In the genomic region with DNA sequence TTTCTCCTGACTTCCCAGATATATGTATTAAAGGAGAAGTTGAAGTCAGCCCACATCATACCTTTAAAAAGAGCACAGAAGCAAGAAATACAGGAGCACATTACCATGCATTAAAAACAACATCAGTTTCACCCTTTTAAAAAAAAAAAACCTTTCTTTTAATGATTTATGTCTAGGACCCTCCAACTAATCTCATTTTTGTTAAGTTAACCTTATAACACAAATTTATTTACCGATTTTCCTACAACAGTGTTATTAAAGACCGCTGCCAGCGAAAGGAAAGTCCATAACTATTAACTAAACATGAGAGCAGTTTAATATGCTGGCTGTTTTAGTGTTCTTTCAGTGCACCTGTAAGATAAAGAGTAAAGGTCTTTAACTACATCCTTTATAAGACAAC, we compare ENCODE assay signal across 26 mouse cellular contexts. TPM values are rescaled to one million over a fixed set of nuclear protein-coding genes. Genes with fewer than 3 reads are reported as not detected.
DNase-seq lines count a peak whose midpoint lies in the region; ATAC-seq and TF ChIP-seq lines count a peak whose summit lies in the region.
"Had no signal": no experiment of that assay in that cellular context is flagged by ENCODE, and none has a peak within 500 bp of the region (broad histone marks: within the 10 kb centered on the region; RNA-seq: fewer than 3 reads in every experiment).

No protein-coding gene starts in this region.

- peak overlapping the region; percentile 98 for H3K9ac ChIP-seq in heart, embryonic 13.5 days
- H3K9ac ChIP-seq in heart, adult 2 months (ENCODE audit: low read depth, low read length): no peak overlapping the region
- no peak overlapping the region for H3K9ac ChIP-seq in midbrain, embryonic 14.5 days (replicated peaks; ENCODE audit: low read length)
- no peak overlapping the region for H3K9ac ChIP-seq in midbrain, postnatal 0 days (replicated peaks; ENCODE audit: low read length, poor library complexity, severe bottlenecking)
- H3K9ac ChIP-seq in limb, embryonic 11.5 days (ENCODE audit: low read length): no peak overlapping the region
- H3K9ac ChIP-seq: forebrain, embryonic 12.5 days; hindbrain, embryonic 12.5 days; liver, embryonic 12.5 days; midbrain, embryonic 12.5 days; neural tube, embryonic 15.5 days; stomach, embryonic 15.5 days had no signal

- H3K9me3 ChIP-seq in heart, embryonic 13.5 days: no peaks in the 10 kb centered on the region
- H3K9me3 ChIP-seq in midbrain, embryonic 14.5 days (ENCODE audit: control insufficient read depth, low read length): no peaks in the 10 kb centered on the region
- no peaks in the 10 kb centered on the region for H3K9me3 ChIP-seq in midbrain, postnatal 0 days (ENCODE audit: low read length)
- H3K9me3 ChIP-seq in limb, embryonic 11.5 days (ENCODE audit: control insufficient read depth, low read length): no peaks in the 10 kb centered on the region
- H3K9me3 ChIP-seq: forebrain, embryonic 12.5 days; hindbrain, embryonic 12.5 days; liver, embryonic 12.5 days; midbrain, embryonic 12.5 days; neural tube, embryonic 15.5 days; stomach, embryonic 15.5 days had no signal

- WGBS in heart, embryonic 13.5 days: 37% methylated on average over 3 of the region's 3 CpGs
- WGBS in heart, adult 2 months: 51% methylated on average over 3 of the region's 3 CpGs
- 11% methylated on average over 3 of the region's 3 CpGs for WGBS in midbrain, embryonic 14.5 days
- 18% methylated on average over 3 of the region's 3 CpGs for WGBS in midbrain, postnatal 0 days
- WGBS in limb, embryonic 11.5 days: 4% methylated on average over 3 of the region's 3 CpGs

- peaks cover 8% of the 10 kb centered on the region for H3K4me1 ChIP-seq in heart, embryonic 13.5 days
- H3K4me1 ChIP-seq in heart, adult 2 months (ENCODE audit: control insufficient read depth, insufficient read depth, low read length): no peaks in the 10 kb centered on the region
- H3K4me1 ChIP-seq in midbrain, embryonic 14.5 days (ENCODE audit: control insufficient read depth, insufficient read depth, low read length): peaks cover 10% of the 10 kb centered on the region; the same call in 1 of the 2 replicates
- H3K4me1 ChIP-seq in midbrain, postnatal 0 days (ENCODE audit: insufficient read depth, low read length): peaks cover 4% of the 10 kb centered on the region; the same call in 1 of the 2 replicates
- H3K4me1 ChIP-seq in limb, embryonic 11.5 days (ENCODE audit: control insufficient read depth, insufficient read depth, low read length): peaks cover 10% of the 10 kb centered on the region

- no peak for ATAC-seq in heart, embryonic 13.5 days (ENCODE audit: extremely low read depth, insufficient number of reproducible peaks, low FRiP score, low TSS enrichment)
- ATAC-seq in midbrain, embryonic 14.5 days (ENCODE audit: low FRiP score, low TSS enrichment): no peak
- no peak for ATAC-seq in midbrain, postnatal 0 days (ENCODE audit: low FRiP score)
- ATAC-seq in limb, embryonic 11.5 days (ENCODE audit: insufficient number of reproducible peaks, low FRiP score, low TSS enrichment, low read depth): no peak
- ATAC-seq: liver, embryonic 12.5 days had no signal

- peaks cover 11% of the 10 kb centered on the region for H3K36me3 ChIP-seq in heart, embryonic 13.5 days
- H3K36me3 ChIP-seq in heart, adult 2 months (ENCODE audit: control insufficient read depth, insufficient read depth, low read length): no peaks in the 10 kb centered on the region; the same call in 1 of the 2 replicates
- H3K36me3 ChIP-seq in midbrain, embryonic 14.5 days (ENCODE audit: control insufficient read depth, insufficient read depth, low read length): no peaks in the 10 kb centered on the region
- no peaks in the 10 kb centered on the region for H3K36me3 ChIP-seq in midbrain, postnatal 0 days (ENCODE audit: insufficient read depth, low read length)
- no peaks in the 10 kb centered on the region for H3K36me3 ChIP-seq in limb, embryonic 11.5 days (ENCODE audit: control insufficient read depth, insufficient read depth, low read length)
- H3K36me3 ChIP-seq: forebrain, embryonic 12.5 days; hindbrain, embryonic 12.5 days; liver, embryonic 12.5 days; midbrain, embryonic 12.5 days; neural tube, embryonic 15.5 days; stomach, embryonic 15.5 days had no signal

- TF ChIP-seq POLR2A in heart, adult 2 months (IDR thresholded peaks at IDR 0.05; ENCODE audit: insufficient read depth, low read depth, low read length): no peak

- no peak for TF ChIP-seq EP300 in heart, adult 2 months (IDR thresholded peaks at IDR 0.05; ENCODE audit: insufficient read depth, low read depth, low read length)

- peaks cover 41% of the 10 kb centered on the region for H3K27me3 ChIP-seq in heart, embryonic 13.5 days (replicated peaks)
- H3K27me3 ChIP-seq in heart, adult 2 months (ENCODE audit: control insufficient read depth, insufficient read depth, low read length): peaks cover 18% of the 10 kb centered on the region
- peaks cover 73% of the 10 kb centered on the region for H3K27me3 ChIP-seq in midbrain, embryonic 14.5 days (ENCODE audit: control insufficient read depth, insufficient read depth, low read length)
- peaks cover 59% of the 10 kb centered on the region for H3K27me3 ChIP-seq in midbrain, postnatal 0 days (ENCODE audit: insufficient read depth, low read length)
- peaks cover 11% of the 10 kb centered on the region for H3K27me3 ChIP-seq in limb, embryonic 11.5 days (ENCODE audit: control insufficient read depth, insufficient read depth, low read length)

- no peak overlapping the region for H3K27ac ChIP-seq in heart, embryonic 13.5 days (replicated peaks)
- no peak overlapping the region for H3K27ac ChIP-seq in heart, adult 2 months
- no peak overlapping the region for H3K27ac ChIP-seq in midbrain, embryonic 14.5 days (replicated peaks; ENCODE audit: low read depth, low read length)
- H3K27ac ChIP-seq in midbrain, postnatal 0 days (ENCODE audit: low read depth, low read length): no peak overlapping the region
- H3K27ac ChIP-seq in limb, embryonic 11.5 days (replicated peaks; ENCODE audit: low read depth, low read length): peak overlapping the region; percentile 18; the same call in 1 of the 2 replicates
- H3K27ac ChIP-seq: forebrain, embryonic 12.5 days; hindbrain, embryonic 12.5 days; kidney, postnatal 0 days; liver, embryonic 12.5 days; macrophage; midbrain, embryonic 12.5 days; neural tube, embryonic 15.5 days; stomach, embryonic 15.5 days had no signal

- no peak for TF ChIP-seq CTCF in heart, adult 2 months (IDR thresholded peaks at IDR 0.05)
- no peak for TF ChIP-seq CTCF in midbrain, postnatal 0 days (IDR thresholded peaks at IDR 0.05)

- no peaks in the 10 kb centered on the region for H3K79me2 ChIP-seq in heart, adult 2 months (replicated peaks; ENCODE audit: control insufficient read depth, insufficient read depth, low read length)

- no peak for DNase-seq in heart, adult 2 months
- peak; percentile 34 for DNase-seq in midbrain, embryonic 14.5 days
- no peak for DNase-seq in midbrain, postnatal 0 days (ENCODE audit: low spot score)
- no peak for DNase-seq in limb, embryonic 11.5 days (ENCODE audit: low spot score)
- no peak for DNase-seq in layer of hippocampus, postnatal 14 days (ENCODE audit: low spot score in 2 of 2)
- no peak for DNase-seq in gastrocnemius, postnatal 4 days (ENCODE audit: low spot score in 2 of 2)
- DNase-seq: B cell, adult 2 months; cerebellum, adult 2 months; cerebellum, postnatal 36 days; heart, adult 18-20 months; kidney, adult 18-20 months; layer of hippocampus, postnatal 36 days; lung, adult 2 months; right cerebral cortex, postnatal 25 days; thymus, adult 18-20 months; thymus, postnatal 4 days had no signal

- peak overlapping the region; percentile 81 for H3K4me3 ChIP-seq in heart, embryonic 13.5 days
- H3K4me3 ChIP-seq in heart, adult 2 months: no peak overlapping the region
- no peak overlapping the region for H3K4me3 ChIP-seq in midbrain, embryonic 14.5 days (replicated peaks; ENCODE audit: low read depth, low read length)
- no peak overlapping the region for H3K4me3 ChIP-seq in midbrain, postnatal 0 days (ENCODE audit: low read depth, low read length)
- H3K4me3 ChIP-seq in limb, embryonic 11.5 days (ENCODE audit: low read depth, low read length): peak overlapping the region; percentile 92
- H3K4me3 ChIP-seq: forebrain, embryonic 12.5 days; hindbrain, embryonic 12.5 days; liver, embryonic 12.5 days; midbrain, embryonic 12.5 days; neural tube, embryonic 15.5 days; stomach, embryonic 15.5 days had no signal

- intact Hi-C loops in heart, adult 2 months (cut with DNase I): no loop called here

- H3K4me2 ChIP-seq in heart, embryonic 13.5 days: peak overlapping the region; percentile 78
- H3K4me2 ChIP-seq in midbrain, embryonic 14.5 days (ENCODE audit: low read length): no peak overlapping the region
- no peak overlapping the region for H3K4me2 ChIP-seq in midbrain, postnatal 0 days (ENCODE audit: low read depth, low read length, poor library complexity, severe bottlenecking)
- H3K4me2 ChIP-seq in limb, embryonic 11.5 days (ENCODE audit: low read depth, severe bottlenecking): peak overlapping the region; percentile 73; the same call in 1 of the 2 replicates
- H3K4me2 ChIP-seq: forebrain, embryonic 12.5 days; hindbrain, embryonic 12.5 days; liver, embryonic 12.5 days; midbrain, embryonic 12.5 days; neural tube, embryonic 15.5 days; stomach, embryonic 15.5 days had no signal

RNA-seq across cellular contexts. Expression of a gene that starts 3.0 kb away (rescaled TPM):
- 10.1 and 10.5 TPM in 2 replicates for polyA plus RNA-seq in heart, embryonic 13.5 days (2015; fragmentation: Nextera tagmentation; extraction: Ambion mirVana)
- total RNA-seq in heart, adult 2 months (2021): 1 to 10 TPM; 4.0 to 4.4 TPM
- 1.9 and 3.0 TPM in 2 replicates for polyA plus RNA-seq in heart, adult 2 months (2012; rRNA removed)
- 0.08 and 3.2 TPM in 2 replicates for polyA plus RNA-seq in midbrain, embryonic 14.5 days (2014; fragmentation: Nextera tagmentation; extraction: Ambion mirVana)
- 5.4 and 9.3 TPM in 2 replicates for total RNA-seq in midbrain, postnatal 0 days (2014; rRNA removed)
- 1.8 and 1.9 TPM in 2 replicates for polyA plus RNA-seq in midbrain, postnatal 0 days (2015; fragmentation: Nextera tagmentation; extraction: Ambion mirVana)
- 33.4 and 38.0 TPM in 2 replicates for polyA plus RNA-seq in limb, embryonic 11.5 days (2014; fragmentation: Nextera tagmentation; extraction: Ambion mirVana)
- 1 to 10 TPM; 2.5 to 3.6 TPM for total RNA-seq in layer of hippocampus, postnatal 14 days (2021)
- 1 to 10 TPM; 5.8 to 8.9 TPM for total RNA-seq in gastrocnemius, postnatal 4 days (2021)
- polyA plus RNA-seq: macrophage; spleen, adult 2 months had no signal

Comparison
In these comparisons a context has a peak if more than half of its experiments do, and no peak if none do; other contexts are left out.
1. H3K4me3 ChIP-seq: peak in heart, embryonic 13.5 days (single experiment) and limb, embryonic 11.5 days (single experiment); none in heart, adult 2 months (single experiment), midbrain, embryonic 14.5 days (single experiment) and midbrain, postnatal 0 days (single experiment).
2. H3K4me2 ChIP-seq: peak in heart, embryonic 13.5 days (single experiment) and limb, embryonic 11.5 days (single experiment); none in midbrain, embryonic 14.5 days (single experiment) and midbrain, postnatal 0 days (single experiment).